Mouse (Mus musculus) hindbrain, embryonic 16.5 days (tissue): ENCODE results near the gene Cyb561d2. TPM values are rescaled to one million over a fixed set of nuclear protein-coding genes. Genes with fewer than 3 reads are reported as not detected.
"Not testable (repeated sequence)": the region's sequence is repeated elsewhere in the genome, so short reads cannot be mapped to it uniquely, and the experiment has no call there.

ENCODE experiments used
- ATAC-seq: fragments of 200-750 bp; cut with Nextera tagmentation; 2 replicates; pipeline ENCODE4 v1.8.0; 2017; ENCODE audit warnings: moderate TSS enrichment, moderate library complexity
- H3K27ac ChIP-seq: fragments of 300-500 bp; sonication (generic); 2 replicates; pipeline ENCODE4 v1.5.1; 2014; ENCODE audit warnings: low read depth, mild to moderate bottlenecking, control low read depth, low read length, moderate library complexity
- H3K27me3 ChIP-seq: fragments of 300-500 bp; sonication (generic); replicated peaks from 2 replicates; pipeline ENCODE4 v1.6.1; 2014; ENCODE audit warnings: low read length; ENCODE audit not compliant: control insufficient read depth, insufficient read depth
- H3K36me3 ChIP-seq: fragments of 300-500 bp; sonication (generic); 2 replicates; pipeline ENCODE4 v1.6.1; 2014; ENCODE audit warnings: mild to moderate bottlenecking, low read length, moderate library complexity, mixed read lengths; ENCODE audit not compliant: control insufficient read depth, insufficient read depth
- H3K4me1 ChIP-seq: fragments of 300-500 bp; sonication (generic); 2 replicates; pipeline ENCODE4 v1.6.1; 2014; ENCODE audit warnings: low read depth, low read length; ENCODE audit not compliant: control insufficient read depth, insufficient read depth
- H3K4me2 ChIP-seq: fragments of 300-500 bp; sonication (generic); 2 replicates; pipeline ENCODE4 v1.6.1; 2014; ENCODE audit warnings: mild to moderate bottlenecking, low read length, control low read depth, moderate library complexity
- H3K4me3 ChIP-seq: fragments of 300-500 bp; sonication (generic); 2 replicates; pipeline ENCODE4 v1.5.1; 2014; ENCODE audit warnings: mild to moderate bottlenecking, low read length, control low read depth, moderate library complexity
- H3K9ac ChIP-seq: fragments of 300-500 bp; sonication (generic); 2 replicates; pipeline ENCODE4 v1.6.1; 2014; ENCODE audit warnings: low read depth, mild to moderate bottlenecking, control low read depth, low read length, moderate library complexity
- H3K9me3 ChIP-seq: fragments of 300-500 bp; sonication (generic); 2 replicates; pipeline ENCODE4 v1.6.1; 2014; ENCODE audit warnings: mild to moderate bottlenecking, low read length, moderate library complexity; ENCODE audit not compliant: control insufficient read depth
- WGBS: fragments of 180-500 bp; shearing (Covaris S2); extraction: QIAGEN DNeasy Blood & Tissue Kit; methylation state at CpG from one replicate; pipeline ENCODE4 v1.1.7; 2014; 5-methylcytosine and 5-hydroxymethylcytosine counted together
- polyA plus RNA-seq: library from polyadenylated mRNA; unstranded; fragments of >200 nt; fragmentation: Nextera tagmentation; extraction: Ambion mirVana; gene quantifications from 2 replicates; pipeline ENCODE4 v1.2.1, GENCODE M21; 2015

Gene Cyb561d2
- polyA plus RNA-seq, 1 experiment from 2014 or later, result 59.0 TPM

- Histone ChIP-seq H3K4me3 (no peak overlapping the region), H3K4me2 (no peak overlapping the region), H3K4me1 (peaks cover 37% of the 10 kb centered on the region), H3K9me3 (no peaks in the 10 kb centered on the region), H3K9ac (no peak overlapping the region), H3K27ac (no peak overlapping the region), H3K36me3 (peaks cover 16% of the 10 kb centered on the region), H3K27me3 (no peaks in the 10 kb centered on the region)
- no peak for ATAC-seq
- 58% methylated on average over 15 of the region's 15 CpGs for WGBS
Measured at GRCm38 (mm10) chr9:107566041-107566709, 24.2 kb upstream of the Cyb561d2 start.

- H3K27ac ChIP-seq, result not testable (repeated sequence)
- peaks cover 30% of the 10 kb centered on the region for H3K4me1 ChIP-seq
Measured at GRCm38 (mm10) chr9:107565556-107565955, 23.6 kb upstream of the Cyb561d2 start.

GRCm38 (mm10) chr9:107563029-107563581 is 21.1 kb upstream of the Cyb561d2 start, which contains the start of gene Tusc2:
Tusc2 (plus strand) TSS chr9:107563255.
- Histone ChIP-seq H3K4me3 (peak within 1 kb of the TSS; percentile 84), H3K9me3 (no peaks in the 10 kb centered on the region), H3K36me3 (peaks cover 26% of the 10 kb centered on the region), H3K4me2 (peak within 1 kb of the TSS; percentile 81), H3K27me3 (no peaks in the 10 kb centered on the region), H3K27ac (peak within 1 kb of the TSS; percentile 63; the same call in 1 of the 2 replicates), H3K4me1 (peaks cover 19% of the 10 kb centered on the region), H3K9ac (peak within 1 kb of the TSS; percentile 86)
- WGBS, result under 1% methylated on average over 46 of the region's 46 CpGs
- ATAC-seq, result peak; percentile 97

More at GRCm38 (mm10) chr9:107565556-107565955, 23.6 kb upstream of the Cyb561d2 start:
- WGBS, result 47% methylated on average over 5 of the region's 5 CpGs
- H3K4me3 ChIP-seq, H3K27me3 ChIP-seq, H3K4me2 ChIP-seq, H3K9ac ChIP-seq, H3K9me3 ChIP-seq, ATAC-seq: not testable (repeated sequence)
- H3K36me3 ChIP-seq, result peaks cover 13% of the 10 kb centered on the region

- H3K4me3 ChIP-seq, result no peak overlapping the region
Measured at GRCm38 (mm10) chr9:107556346-107556745, 14.4 kb upstream of the Cyb561d2 start.

GRCm38 (mm10) chr9:107555701-107556100 is 13.7 kb upstream of the Cyb561d2 start:
- H3K4me1 ChIP-seq, result peaks cover 34% of the 10 kb centered on the region
- peak overlapping the region; percentile 87 for H3K9ac ChIP-seq
- no peak for ATAC-seq
- no peaks in the 10 kb centered on the region for H3K9me3 ChIP-seq
- WGBS, result 45% methylated on average over 2 of the region's 2 CpGs
- H3K27ac ChIP-seq, result no peak overlapping the region
- H3K27me3 ChIP-seq, result peaks cover 15% of the 10 kb centered on the region
- H3K4me2 ChIP-seq, result peak overlapping the region; percentile 96
- peak overlapping the region; percentile 81 for H3K4me3 ChIP-seq
- peaks cover 22% of the 10 kb centered on the region for H3K36me3 ChIP-seq

More at GRCm38 (mm10) chr9:107556346-107556745, 14.4 kb upstream of the Cyb561d2 start:
- ATAC-seq, result no peak
- H3K9ac ChIP-seq, result no peak overlapping the region; the same call in 1 of the 2 replicates
- 80% methylated on average over 3 of the region's 3 CpGs for WGBS
- no peaks in the 10 kb centered on the region for H3K9me3 ChIP-seq
- peaks cover 23% of the 10 kb centered on the region for H3K36me3 ChIP-seq
- no peak overlapping the region for H3K27ac ChIP-seq
- H3K4me2 ChIP-seq, result peak overlapping the region; percentile 96
- peaks cover 28% of the 10 kb centered on the region for H3K4me1 ChIP-seq
- H3K27me3 ChIP-seq, result peaks cover 9% of the 10 kb centered on the region

- H3K9me3 ChIP-seq, result no peaks in the 10 kb centered on the region
- peak overlapping the region; percentile 92 for H3K27ac ChIP-seq
- H3K36me3 ChIP-seq, result peaks cover 22% of the 10 kb centered on the region
- H3K9ac ChIP-seq, result peak overlapping the region; percentile 87
- peaks cover 34% of the 10 kb centered on the region for H3K4me1 ChIP-seq
- peak overlapping the region; percentile 81 for H3K4me3 ChIP-seq
- under 1% methylated on average over 23 of the region's 23 CpGs for WGBS
- no peak; the same call in none of the 2 replicates for ATAC-seq
- peaks cover 19% of the 10 kb centered on the region for H3K27me3 ChIP-seq
- H3K4me2 ChIP-seq, result peak overlapping the region; percentile 96
Measured at GRCm38 (mm10) chr9:107555031-107555457, 13.1 kb upstream of the Cyb561d2 start.

- peak overlapping the region; percentile 96 for H3K4me2 ChIP-seq
- H3K4me3 ChIP-seq, result peak overlapping the region; percentile 81
- H3K36me3 ChIP-seq, result peaks cover 15% of the 10 kb centered on the region
- under 1% methylated on average over 53 of the region's 53 CpGs for WGBS
- peak overlapping the region; percentile 87 for H3K9ac ChIP-seq
- peak; percentile 94 for ATAC-seq
- H3K4me1 ChIP-seq, result peaks cover 34% of the 10 kb centered on the region
- no peaks in the 10 kb centered on the region for H3K9me3 ChIP-seq
- H3K27ac ChIP-seq, result peak overlapping the region; percentile 92
- peaks cover 22% of the 10 kb centered on the region for H3K27me3 ChIP-seq
Measured at GRCm38 (mm10) chr9:107554319-107554825, 12.4 kb upstream of the Cyb561d2 start.

- Histone ChIP-seq H3K27me3 (peaks cover 24% of the 10 kb centered on the region), H3K9me3 (no peaks in the 10 kb centered on the region), H3K36me3 (peaks cover 10% of the 10 kb centered on the region), H3K27ac (peak overlapping the region; percentile 92), H3K4me3 (peak overlapping the region; percentile 81), H3K4me1 (peaks cover 34% of the 10 kb centered on the region), H3K4me2 (peak overlapping the region; percentile 96), H3K9ac (peak overlapping the region; percentile 80)
- WGBS, result 7% methylated on average over 35 of the region's 37 CpGs
- peak; percentile 68 for ATAC-seq
Measured at GRCm38 (mm10) chr9:107553541-107554318, 11.7 kb upstream of the Cyb561d2 start.
